Mouse (Mus musculus): Measurements from ENCODE around the gene Sgo1. TPM values are rescaled to one million over a fixed set of nuclear protein-coding genes. Genes with fewer than 3 reads are reported as not detected.
A peak's percentile ranks its signal among the peaks of the same experiment; 100 is the strongest.
"Not testable (repeated sequence)": the region's sequence is repeated elsewhere in the genome, so short reads cannot be mapped to it uniquely, and the experiment has no call there.

The Sgo1 gene
- polyA plus RNA-seq (2016; fragmentation: Nextera tagmentation; extraction: Ambion mirVana), result 28.7 and 33.7 TPM in 2 replicates

DNA sequence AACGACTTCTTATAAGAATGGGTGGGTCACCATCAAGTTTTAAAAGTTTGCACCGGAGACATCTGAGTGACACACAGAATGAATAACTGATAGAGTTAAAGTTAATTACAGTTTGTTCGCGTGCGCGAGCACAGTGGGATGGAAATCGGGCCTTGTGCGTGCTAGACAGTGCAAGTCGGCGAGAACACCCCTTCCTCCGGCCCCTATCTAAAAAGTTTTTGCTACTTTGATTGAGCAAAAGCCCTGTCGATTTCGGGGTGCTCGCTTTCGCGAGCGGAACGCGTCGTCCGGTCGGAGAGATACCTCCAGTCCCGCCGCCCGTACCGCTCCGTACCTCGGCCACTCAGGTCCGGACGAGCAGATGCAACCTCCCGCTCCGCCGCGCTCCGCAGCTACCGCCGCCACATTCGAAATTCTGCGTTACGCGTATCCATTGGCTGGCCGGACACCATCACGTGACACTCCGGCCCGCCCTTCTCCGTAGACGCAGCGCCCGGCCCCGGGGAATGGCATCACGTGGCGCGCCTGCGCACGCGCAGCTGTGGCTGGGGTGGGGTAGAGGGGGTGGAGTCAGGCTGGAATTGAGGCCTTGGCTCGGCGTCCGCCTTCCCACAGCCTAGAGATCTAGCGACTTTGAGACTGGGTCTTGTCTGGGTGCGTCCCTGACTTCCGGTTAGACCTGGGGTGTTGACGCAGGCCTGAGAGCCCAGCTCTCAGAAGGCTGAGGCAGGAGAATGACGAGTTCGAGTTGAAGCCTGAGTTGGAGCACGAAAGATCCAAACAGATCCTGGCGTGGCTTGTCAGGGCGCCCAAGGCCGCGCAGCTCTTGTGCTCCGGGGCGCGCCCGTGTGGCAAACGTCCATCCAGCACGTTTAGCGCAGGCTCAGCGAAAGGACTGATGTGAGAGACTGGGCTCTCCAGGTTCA lies at the start of gene Sgo1:
TSS of gene Sgo1 (minus strand) at position 457 of the 926 bp plus-strand sequence.
- H3K9me3 ChIP-seq, result no peaks in the 10 kb centered on the region
- no peaks in the 10 kb centered on the region for H3K27me3 ChIP-seq (ENCODE audit: insufficient read depth, poor library complexity, severe bottlenecking)
- peak within 1 kb of the TSS; percentile 97 for H3K27ac ChIP-seq
- peaks cover 5% of the 10 kb centered on the region; the same call in 1 of the 2 replicates for H3K4me1 ChIP-seq
- H3K4me3 ChIP-seq, result peak within 1 kb of the TSS; percentile 77
- under 1% methylated on average over 77 of the region's 78 CpGs for WGBS
- peaks cover 23% of the 10 kb centered on the region for H3K36me3 ChIP-seq
- DNase-seq (ENCODE audit: low spot score), result peak; percentile 98

DNA sequence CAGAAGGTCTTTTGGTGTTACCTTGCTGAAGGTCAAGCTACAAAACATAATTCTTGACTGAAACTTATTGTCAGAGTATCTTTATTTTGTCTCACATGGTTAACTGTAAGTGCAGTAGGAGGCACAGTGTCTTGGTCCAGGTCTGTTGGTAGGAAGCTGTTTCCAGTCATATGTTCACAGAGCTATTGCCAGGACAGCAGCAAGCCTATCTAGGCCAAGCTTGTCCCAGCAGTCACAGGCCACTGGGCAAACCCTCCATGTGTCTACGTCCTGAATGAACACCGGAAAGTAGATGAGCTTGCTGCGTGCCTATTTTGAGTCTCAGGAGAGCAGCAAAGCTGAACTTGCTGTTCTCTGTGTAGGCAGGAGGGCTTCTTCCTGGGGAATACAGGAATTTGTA lies 29.8 kb upstream of the Sgo1 start:
- not testable (repeated sequence) for H3K4me1 ChIP-seq; H3K36me3 ChIP-seq; H3K27ac ChIP-seq; H3K27me3 ChIP-seq (ENCODE audit: insufficient read depth, poor library complexity, severe bottlenecking); H3K9me3 ChIP-seq; DNase-seq (ENCODE audit: low spot score); H3K4me3 ChIP-seq
- 80% methylated on average over 3 of the region's 3 CpGs for WGBS

DNA sequence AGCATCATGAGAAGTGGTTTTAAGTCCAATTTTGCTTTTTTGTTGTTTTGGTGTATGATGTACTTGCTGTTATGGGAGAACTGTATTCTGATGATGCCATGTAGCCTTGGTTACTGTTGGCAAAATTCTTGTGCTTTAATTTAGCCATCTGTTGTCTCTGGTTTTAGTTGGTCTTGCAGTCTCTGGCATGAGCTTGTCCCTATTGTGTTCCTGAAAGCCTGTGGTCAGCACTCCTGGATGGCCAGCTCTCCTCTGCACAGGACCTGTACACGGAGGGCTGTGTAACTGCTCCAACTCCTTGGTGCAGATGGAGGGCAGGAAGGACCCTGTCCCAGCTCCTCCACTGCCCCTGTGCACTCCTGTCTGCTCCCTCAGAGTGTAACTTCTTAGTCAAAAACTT lies 29.3 kb upstream of the Sgo1 start:
- no peak overlapping the region for H3K27ac ChIP-seq
- DNase-seq (ENCODE audit: low spot score), result no peak
- H3K4me3 ChIP-seq, result no peak overlapping the region
- H3K9me3 ChIP-seq, result no peaks in the 10 kb centered on the region
- H3K4me1 ChIP-seq, result no peaks in the 10 kb centered on the region
- H3K27me3 ChIP-seq (ENCODE audit: insufficient read depth, poor library complexity, severe bottlenecking), result no peaks in the 10 kb centered on the region
- 65% methylated on average over 1 of the region's 1 CpGs for WGBS
- H3K36me3 ChIP-seq, result no peaks in the 10 kb centered on the region

DNA sequence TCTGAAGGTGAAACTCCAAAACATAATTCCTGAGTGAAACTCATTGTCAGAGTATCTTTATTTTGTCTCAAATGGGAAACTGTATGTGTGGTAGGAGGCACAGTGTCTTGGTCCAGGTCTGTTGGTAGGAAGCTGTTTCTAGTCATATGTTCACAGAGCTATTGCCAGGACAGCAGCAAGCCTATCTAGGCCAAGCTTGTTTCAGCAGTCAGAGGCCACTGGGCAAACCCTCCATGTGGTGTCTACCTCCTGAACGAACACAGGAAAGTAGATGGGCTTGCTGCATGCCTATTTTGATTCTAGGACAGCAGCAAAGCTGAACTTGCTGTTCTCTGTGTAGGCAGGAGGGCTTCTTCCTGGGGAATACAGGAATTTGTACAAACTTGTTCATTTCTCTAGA lies 26.0 kb upstream of the Sgo1 start:
- 66% methylated on average over 1 of the region's 1 CpGs for WGBS
- not testable (repeated sequence) for DNase-seq (ENCODE audit: low spot score); H3K27me3 ChIP-seq (ENCODE audit: insufficient read depth, poor library complexity, severe bottlenecking); H3K36me3 ChIP-seq; H3K27ac ChIP-seq; H3K4me1 ChIP-seq; H3K9me3 ChIP-seq; H3K4me3 ChIP-seq

DNA sequence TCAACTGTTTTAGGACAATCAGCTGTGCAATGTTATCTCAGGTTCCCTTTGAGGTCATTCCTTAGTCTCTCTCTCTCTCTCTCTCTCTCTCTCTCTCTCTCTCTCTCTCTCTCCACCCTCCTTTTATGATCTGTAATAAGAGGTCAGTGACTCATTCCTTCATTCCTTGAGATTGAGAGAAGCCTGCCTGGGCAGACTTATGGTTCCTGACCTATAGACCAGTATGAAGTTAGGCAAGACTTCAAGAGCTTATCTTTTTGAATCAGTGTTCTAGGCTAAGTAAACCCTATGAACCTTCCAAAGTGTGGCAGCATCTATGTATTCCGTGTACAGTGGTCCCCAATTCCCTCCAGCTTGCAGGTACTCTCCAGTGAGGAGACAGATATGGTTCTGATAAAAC lies 25.3 kb upstream of the Sgo1 start:
- Histone ChIP-seq H3K4me1 (no peaks in the 10 kb centered on the region), H3K27me3 (ENCODE audit: insufficient read depth, poor library complexity, severe bottlenecking) (no peaks in the 10 kb centered on the region), H3K9me3 (no peaks in the 10 kb centered on the region), H3K36me3 (no peaks in the 10 kb centered on the region), H3K4me3 (no peak overlapping the region), H3K27ac (no peak overlapping the region)
- WGBS, result 50% methylated on average over 1 of the region's 1 CpGs
- no peak for DNase-seq (ENCODE audit: low spot score)

DNA sequence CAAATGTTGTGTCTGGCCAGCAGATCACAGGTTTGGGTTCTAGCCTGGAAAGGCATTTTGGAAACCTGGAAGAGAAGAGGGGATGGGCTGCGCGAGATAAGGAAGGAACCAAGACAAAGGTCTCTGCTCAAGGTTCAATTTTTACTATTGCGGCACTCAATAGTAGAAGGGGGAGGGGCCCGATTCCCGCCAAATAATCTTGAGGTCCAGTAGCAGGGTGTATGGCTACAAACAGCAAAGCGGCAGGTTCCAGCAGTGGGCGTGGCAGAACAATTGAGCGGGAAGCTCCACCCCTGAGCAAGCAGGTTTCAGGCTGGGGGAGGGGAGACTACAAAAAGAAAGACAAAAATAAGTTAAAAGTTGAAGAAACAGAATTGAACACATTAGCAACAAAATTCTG lies 8.4 kb upstream of the Sgo1 start:
- 85% methylated on average over 8 of the region's 8 CpGs for WGBS
- H3K36me3 ChIP-seq; DNase-seq (ENCODE audit: low spot score); H3K9me3 ChIP-seq; H3K4me1 ChIP-seq; H3K27me3 ChIP-seq (ENCODE audit: insufficient read depth, poor library complexity, severe bottlenecking); H3K4me3 ChIP-seq; H3K27ac ChIP-seq: not testable (repeated sequence)

DNA sequence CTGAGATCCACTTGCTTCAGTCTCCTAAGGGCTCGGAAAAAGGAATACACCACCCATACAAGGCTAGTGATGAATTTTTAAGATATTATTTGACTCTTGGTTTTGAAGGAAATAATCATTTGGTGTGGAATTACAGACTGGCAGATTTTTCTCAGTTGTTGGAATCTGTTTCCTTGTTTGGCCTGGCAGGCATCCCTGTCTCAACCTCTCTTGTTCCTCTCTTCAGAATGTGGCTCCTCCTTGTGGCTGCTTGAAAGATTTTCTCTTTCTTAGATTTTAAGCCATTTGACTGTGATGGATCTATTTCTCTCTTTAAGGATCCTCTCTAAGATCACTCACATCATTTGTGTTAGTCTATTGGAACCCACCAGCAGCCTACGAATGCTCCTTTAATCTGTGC lies 4.9 kb upstream of the Sgo1 start:
- Histone ChIP-seq H3K9me3 (no peaks in the 10 kb centered on the region), H3K4me3 (no peak overlapping the region), H3K4me1 (no peaks in the 10 kb centered on the region; the same call in 1 of the 2 replicates), H3K27ac (no peak overlapping the region), H3K27me3 (ENCODE audit: insufficient read depth, poor library complexity, severe bottlenecking) (no peaks in the 10 kb centered on the region), H3K36me3 (no peaks in the 10 kb centered on the region)
- WGBS, result 71% methylated on average over 2 of the region's 2 CpGs
- DNase-seq (ENCODE audit: low spot score), result no peak

DNA sequence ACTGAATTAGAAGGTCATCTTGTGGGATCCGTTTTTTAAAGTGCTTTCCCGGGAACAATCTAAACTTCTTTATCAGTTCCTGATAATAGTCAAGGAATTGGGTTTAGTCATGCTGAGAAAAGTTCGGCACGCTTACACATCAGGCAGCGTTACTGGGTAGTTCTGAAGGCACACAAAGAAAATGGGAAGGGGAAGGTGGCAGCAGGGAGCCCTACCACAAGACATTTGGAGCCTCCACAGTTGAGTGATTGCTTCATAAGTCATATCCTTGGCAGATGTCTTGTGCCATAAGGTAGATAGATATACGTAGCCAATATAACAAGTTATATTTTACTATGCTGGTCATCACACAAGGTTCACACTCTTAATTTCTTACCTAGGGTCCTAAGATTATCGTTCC lies 813 bp upstream of the Sgo1 start:
- 21% methylated on average over 7 of the region's 7 CpGs for WGBS
- peaks cover 5% of the 10 kb centered on the region; the same call in 1 of the 2 replicates for H3K4me1 ChIP-seq
- DNase-seq (ENCODE audit: low spot score), result no peak
- H3K9me3 ChIP-seq, result no peaks in the 10 kb centered on the region
- H3K27ac ChIP-seq, result peak overlapping the region; percentile 97
- no peaks in the 10 kb centered on the region for H3K27me3 ChIP-seq (ENCODE audit: insufficient read depth, poor library complexity, severe bottlenecking)
- peaks cover 17% of the 10 kb centered on the region for H3K36me3 ChIP-seq
- peak overlapping the region; percentile 77 for H3K4me3 ChIP-seq

DNA sequence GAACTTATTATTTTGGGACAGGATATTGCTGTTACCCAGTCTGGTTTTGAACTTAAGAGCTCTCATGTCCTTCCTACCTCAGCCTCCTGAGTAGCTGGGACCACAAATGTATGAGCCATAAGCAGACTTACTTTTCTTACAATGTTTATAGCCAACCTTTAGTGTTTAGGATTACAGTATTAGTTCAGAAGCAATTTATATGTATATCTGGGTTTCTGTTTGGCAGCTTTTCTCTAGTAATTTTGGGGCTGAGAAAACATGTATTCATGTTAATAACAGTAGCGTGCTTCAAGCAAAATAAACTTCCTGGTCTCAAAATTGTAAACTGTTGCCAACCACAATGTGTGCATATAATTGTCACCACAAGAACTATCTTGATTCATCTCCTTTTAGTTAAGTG lies 812 bp downstream of the Sgo1 start:
- peaks cover 31% of the 10 kb centered on the region for H3K36me3 ChIP-seq
- H3K4me3 ChIP-seq, result peak overlapping the region; percentile 77
- H3K4me1 ChIP-seq, result peaks cover 5% of the 10 kb centered on the region; the same call in 1 of the 2 replicates
- WGBS, result 30% methylated on average over 1 of the region's 1 CpGs
- H3K27ac ChIP-seq, result peak overlapping the region; percentile 97
- H3K27me3 ChIP-seq (ENCODE audit: insufficient read depth, poor library complexity, severe bottlenecking), result no peaks in the 10 kb centered on the region
- no peak for DNase-seq (ENCODE audit: low spot score)
- H3K9me3 ChIP-seq, result no peaks in the 10 kb centered on the region

DNA sequence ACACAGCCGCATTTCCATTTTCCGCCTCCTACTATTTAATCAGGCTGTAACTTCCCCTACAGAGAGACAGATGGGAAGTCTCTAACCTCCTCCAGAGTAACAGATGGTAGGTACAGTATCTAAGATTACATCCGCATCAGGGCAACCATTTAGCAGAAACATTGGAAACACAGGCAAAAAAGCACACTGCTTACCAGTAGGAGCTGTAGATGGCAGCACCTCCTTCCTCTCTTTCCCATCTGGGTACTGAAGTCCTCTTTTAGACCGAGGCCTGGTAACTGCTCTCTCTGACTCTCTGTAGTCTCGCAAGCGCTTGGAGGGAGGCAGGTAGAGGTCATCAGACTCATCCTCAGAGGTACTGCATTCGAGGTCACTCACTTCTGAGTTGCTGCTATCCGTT lies 10.4 kb downstream of the Sgo1 start:
- Histone ChIP-seq H3K4me1 (no peaks in the 10 kb centered on the region), H3K9me3 (no peaks in the 10 kb centered on the region), H3K27me3 (ENCODE audit: insufficient read depth, poor library complexity, severe bottlenecking) (no peaks in the 10 kb centered on the region), H3K4me3 (no peak overlapping the region), H3K36me3 (peaks cover 81% of the 10 kb centered on the region), H3K27ac (no peak overlapping the region)
- 80% methylated on average over 8 of the region's 8 CpGs for WGBS
- no peak for DNase-seq (ENCODE audit: low spot score)

DNA sequence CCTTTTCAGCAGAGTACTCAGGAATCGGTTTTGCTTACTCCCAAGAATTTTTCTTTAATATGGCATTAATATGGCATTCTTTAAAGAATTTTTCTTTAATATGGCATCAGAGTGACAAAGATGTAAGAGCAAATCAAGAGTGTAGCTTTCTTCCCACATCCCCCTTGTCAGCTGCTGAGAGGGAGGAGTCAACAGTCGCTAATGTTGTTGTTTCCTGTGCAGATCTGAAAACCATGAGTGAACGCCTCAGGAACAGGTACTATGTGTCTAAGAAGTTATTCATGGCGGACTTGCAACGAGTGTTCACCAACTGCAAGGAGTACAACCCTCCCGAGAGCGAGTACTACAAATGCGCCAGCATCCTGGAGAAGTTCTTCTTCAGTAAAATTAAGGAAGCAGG lies 18.7 kb downstream of the Sgo1 start:
- no peak for DNase-seq (ENCODE audit: low spot score)
- WGBS, result 90% methylated on average over 8 of the region's 8 CpGs

DNA sequence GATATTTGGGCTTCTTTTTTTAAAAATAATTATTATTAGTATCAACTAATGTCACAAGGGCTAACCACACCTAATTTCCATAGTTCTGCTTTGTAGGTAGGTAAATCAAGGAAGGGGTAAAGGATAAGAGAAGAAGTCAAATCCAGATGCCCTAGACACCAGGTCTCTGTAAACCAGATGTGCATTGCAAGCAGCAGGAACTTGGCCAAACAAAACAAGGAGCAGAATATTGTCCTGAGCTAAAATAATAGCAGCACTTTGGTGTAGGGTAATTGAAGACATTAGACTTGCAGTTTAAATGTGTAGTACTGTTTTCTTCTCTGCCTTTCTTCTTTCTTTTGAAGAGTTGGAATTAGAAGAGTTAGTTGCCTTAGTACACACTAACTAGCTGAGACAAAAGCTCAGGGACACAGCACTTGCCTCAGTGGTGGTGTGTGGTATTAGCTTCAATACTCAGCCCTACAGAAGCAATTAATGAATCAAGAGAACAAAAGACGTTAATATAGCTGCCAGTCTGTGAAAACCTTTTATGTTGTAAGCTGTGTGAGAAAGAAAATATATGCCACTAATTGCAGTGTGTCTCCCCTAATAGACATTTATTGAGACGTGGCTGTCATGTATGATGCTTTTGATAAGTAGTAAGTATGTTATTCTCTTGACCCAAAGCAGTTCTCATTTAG lies 24.3 kb downstream of the Sgo1 start:
- Histone ChIP-seq H3K27ac (no peak overlapping the region), H3K4me3 (no peak overlapping the region), H3K9me3 (no peaks in the 10 kb centered on the region), H3K27me3 (ENCODE audit: insufficient read depth, poor library complexity, severe bottlenecking) (no peaks in the 10 kb centered on the region), H3K36me3 (peaks cover 35% of the 10 kb centered on the region), H3K4me1 (no peaks in the 10 kb centered on the region; the same call in 1 of the 2 replicates)
- 79% methylated on average over 2 of the region's 2 CpGs for WGBS
- DNase-seq (ENCODE audit: low spot score), result no peak

More for the DNA sequence above, 18.7 kb downstream of the Sgo1 start:
- H3K4me1 ChIP-seq, result no peaks in the 10 kb centered on the region
- peaks cover 57% of the 10 kb centered on the region for H3K36me3 ChIP-seq
- no peaks in the 10 kb centered on the region for H3K9me3 ChIP-seq
- H3K27me3 ChIP-seq (ENCODE audit: insufficient read depth, poor library complexity, severe bottlenecking), result no peaks in the 10 kb centered on the region
- H3K27ac ChIP-seq, result no peak overlapping the region
- no peak overlapping the region for H3K4me3 ChIP-seq

DNA sequence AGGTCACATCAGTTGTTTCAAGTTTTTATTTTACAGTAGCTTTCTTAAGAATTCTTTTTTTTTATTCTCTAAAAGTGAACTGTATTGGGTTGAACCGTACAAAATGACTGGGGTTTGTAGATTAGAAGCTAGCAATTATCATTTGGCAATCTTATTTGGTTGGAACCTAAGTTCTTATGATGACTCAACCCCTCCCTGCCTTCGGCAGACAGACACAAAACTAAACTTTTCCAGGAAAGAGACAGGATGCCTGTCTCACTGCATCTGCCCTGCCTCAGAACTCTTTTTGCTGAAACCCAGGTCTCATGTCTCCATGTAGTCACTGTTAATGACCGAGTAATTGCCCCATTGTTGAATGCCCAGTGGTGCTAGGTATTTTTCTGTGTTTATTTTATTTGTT lies 24.9 kb downstream of the Sgo1 start:
- no peak overlapping the region for H3K27ac ChIP-seq
- H3K4me3 ChIP-seq, result no peak overlapping the region
- H3K36me3 ChIP-seq, result peaks cover 32% of the 10 kb centered on the region
- H3K4me1 ChIP-seq, result no peaks in the 10 kb centered on the region; the same call in 1 of the 2 replicates
- whole genome bisulfite sequencing, result 82% methylated on average over 3 of the region's 3 CpGs
- DNase-seq (ENCODE audit: low spot score), result no peak
- H3K9me3 ChIP-seq, result no peaks in the 10 kb centered on the region
- no peaks in the 10 kb centered on the region for H3K27me3 ChIP-seq (ENCODE audit: insufficient read depth, poor library complexity, severe bottlenecking)

Data from heart, embryonic 10.5 days (tissue).